Mouse (Mus musculus) NIH3T3 (cell line): ENCODE measurements around the gene Gp1bb.
A peak's percentile ranks its signal among the peaks of the same experiment; 100 is the strongest.

Source experiments
- DNase-seq: peaks from one replicate; pipeline ENCODE4 v3.0.0-alpha.2; 2012; ENCODE audit warnings: low read depth

Gene Gp1bb

GRCm38 (mm10) chr16:18628206-18628947 lies 6.2 kb upstream of the Gp1bb start:
- DNase-seq: peak; percentile 61

GRCm38 (mm10) chr16:18627163-18627562 lies 5.0 kb upstream of the Gp1bb start:
- peak; percentile 42 for DNase-seq

- DNase-seq: peak; percentile 84
These were observed 4.2 kb upstream of the Gp1bb start, which contains the start of gene Gm49601 for GRCm38 (mm10) chr16:18626376-18626878. Gm49601 (minus strand) TSS chr16:18626427.

GRCm38 (mm10) chr16:18625791-18626311 lies 3.6 kb upstream of the Gp1bb start:
- no peak for DNase-seq

- no peak for DNase-seq
These were observed 2.9 kb upstream of the Gp1bb start for GRCm38 (mm10) chr16:18625097-18625496.

- DNase-seq: no peak
These were observed 2.4 kb upstream of the Gp1bb start for GRCm38 (mm10) chr16:18624641-18625040.

- DNase-seq: no peak
These were observed 1.7 kb upstream of the Gp1bb start for GRCm38 (mm10) chr16:18623751-18624540.

- DNase-seq: no peak
These were observed 930 bp upstream of the Gp1bb start for GRCm38 (mm10) chr16:18622916-18623750.

GRCm38 (mm10) chr16:18621362-18622001 lies 721 bp downstream of the Gp1bb start:
- no peak for DNase-seq

- DNase-seq: no peak
These were observed 1.4 kb downstream of the Gp1bb start for GRCm38 (mm10) chr16:18620601-18621361.

- DNase-seq: no peak
These were observed 2.0 kb downstream of the Gp1bb start for GRCm38 (mm10) chr16:18620201-18620600.

- DNase-seq: no peak
These were observed 3.1 kb downstream of the Gp1bb start for GRCm38 (mm10) chr16:18619110-18619509.

GRCm38 (mm10) chr16:18618297-18618696 lies 3.9 kb downstream of the Gp1bb start:
- no peak for DNase-seq

GRCm38 (mm10) chr16:18617370-18618065 lies 4.7 kb downstream of the Gp1bb start:
- peak; percentile 93 for DNase-seq

- DNase-seq: peak; percentile 27
These were observed 8.9 kb downstream of the Gp1bb start for GRCm38 (mm10) chr16:18613301-18613700.

- no peak for DNase-seq
These were observed 10.5 kb downstream of the Gp1bb start for GRCm38 (mm10) chr16:18611752-18612151.

GRCm38 (mm10) chr16:18609099-18609498 lies 13.1 kb downstream of the Gp1bb start:
- DNase-seq: no peak

- DNase-seq: peak; percentile 69
These were observed 14.0 kb downstream of the Gp1bb start for GRCm38 (mm10) chr16:18608226-18608625.

- DNase-seq: no peak
These were observed 16.5 kb downstream of the Gp1bb start for GRCm38 (mm10) chr16:18605705-18606104.

- peak; percentile 63 for DNase-seq
These were observed 17.9 kb downstream of the Gp1bb start for GRCm38 (mm10) chr16:18604267-18604701.
